Mouse (Mus musculus) neural tube, embryonic 15.5 days (tissue): ENCODE results near the gene Ttc7b. TPM values are rescaled to one million over a fixed set of nuclear protein-coding genes. Genes with fewer than 3 reads are reported as not detected.

Experiments
- ATAC-seq: fragments of 200-750 bp; cut with Nextera tagmentation; 2 replicates; pipeline ENCODE4 v1.8.0; 2017; ENCODE audit warnings: mild to moderate bottlenecking, moderate TSS enrichment, moderate library complexity; ENCODE audit not compliant: low FRiP score
- H3K27ac ChIP-seq: fragments of 300-500 bp; sonication (generic); replicated peaks from 2 replicates; pipeline ENCODE4 v1.5.1; 2015; ENCODE audit warnings: mild to moderate bottlenecking, inconsistent platforms
- H3K27me3 ChIP-seq: fragments of 300-500 bp; sonication (generic); replicated peaks from 2 replicates; pipeline ENCODE4 v1.6.1; 2015; ENCODE audit warnings: inconsistent platforms
- H3K36me3 ChIP-seq: fragments of 300-500 bp; sonication (generic); 2 replicates; pipeline ENCODE4 v1.6.1; 2015; ENCODE audit warnings: inconsistent platforms
- H3K4me1 ChIP-seq: fragments of 300-500 bp; sonication (generic); 2 replicates; pipeline ENCODE4 v1.6.1; 2015; ENCODE audit warnings: inconsistent platforms
- H3K4me2 ChIP-seq: fragments of 300-500 bp; sonication (generic); 2 replicates; pipeline ENCODE4 v1.6.1; 2015; ENCODE audit warnings: inconsistent platforms, mild to moderate bottlenecking, moderate library complexity
- H3K4me3 ChIP-seq: fragments of 300-500 bp; sonication (generic); replicated peaks from 2 replicates; pipeline ENCODE4 v1.5.1; 2015; ENCODE audit warnings: mild to moderate bottlenecking, inconsistent platforms
- H3K9ac ChIP-seq: fragments of 300-500 bp; sonication (generic); replicated peaks from 2 replicates; pipeline ENCODE4 v1.6.1; 2015; ENCODE audit warnings: mild to moderate bottlenecking, inconsistent platforms
- H3K9me3 ChIP-seq: fragments of 300-500 bp; sonication (generic); replicated peaks from 2 replicates; pipeline ENCODE4 v1.6.1; 2016; ENCODE audit warnings: inconsistent platforms
- WGBS: fragments of 180-500 bp; shearing (Covaris S2); methylation state at CpG from one replicate; pipeline ENCODE4 v1.1.7; 2015; ENCODE audit warnings: mixed read lengths; 5-methylcytosine and 5-hydroxymethylcytosine counted together
- polyA plus RNA-seq: library from polyadenylated mRNA; unstranded; fragments of >200 nt; fragmentation: Nextera tagmentation; extraction: Ambion mirVana; gene quantifications from 2 replicates; pipeline ENCODE4 v1.2.1, GENCODE M21; 2015

Gene Ttc7b
- polyA plus RNA-seq, 1 experiment from 2014 or later, result 10.2 TPM

DNA sequence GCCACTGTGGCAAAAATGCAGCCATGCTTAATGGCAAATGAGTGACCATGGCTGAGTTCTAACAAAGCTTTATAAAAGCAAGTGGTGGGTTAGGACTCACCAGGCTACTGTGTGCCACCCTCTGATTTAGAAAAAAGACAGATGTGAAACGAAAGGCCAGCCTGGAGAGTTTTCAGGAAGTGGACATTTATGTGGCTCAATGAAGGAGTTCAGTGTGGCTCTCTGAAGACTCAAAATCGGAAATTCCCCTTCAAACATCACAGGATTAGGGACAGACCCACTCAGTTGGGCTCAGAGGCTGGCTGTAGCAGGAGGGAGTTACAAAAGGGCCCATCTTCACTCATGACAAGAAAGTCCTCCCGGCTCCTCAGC, 243.1 kb downstream of the Ttc7b start:
- no peaks in the 10 kb centered on the region for H3K36me3 ChIP-seq
- no peak for ATAC-seq
- H3K27ac ChIP-seq, result peak overlapping the region; percentile 34
- no peaks in the 10 kb centered on the region for H3K9me3 ChIP-seq
- no peaks in the 10 kb centered on the region for H3K27me3 ChIP-seq
- H3K4me3 ChIP-seq, result no peak overlapping the region
- H3K4me2 ChIP-seq, result no peak overlapping the region
- H3K4me1 ChIP-seq, result peaks cover 50% of the 10 kb centered on the region
- H3K9ac ChIP-seq, result no peak overlapping the region
- WGBS, result 80% methylated on average over 3 of the region's 3 CpGs

DNA sequence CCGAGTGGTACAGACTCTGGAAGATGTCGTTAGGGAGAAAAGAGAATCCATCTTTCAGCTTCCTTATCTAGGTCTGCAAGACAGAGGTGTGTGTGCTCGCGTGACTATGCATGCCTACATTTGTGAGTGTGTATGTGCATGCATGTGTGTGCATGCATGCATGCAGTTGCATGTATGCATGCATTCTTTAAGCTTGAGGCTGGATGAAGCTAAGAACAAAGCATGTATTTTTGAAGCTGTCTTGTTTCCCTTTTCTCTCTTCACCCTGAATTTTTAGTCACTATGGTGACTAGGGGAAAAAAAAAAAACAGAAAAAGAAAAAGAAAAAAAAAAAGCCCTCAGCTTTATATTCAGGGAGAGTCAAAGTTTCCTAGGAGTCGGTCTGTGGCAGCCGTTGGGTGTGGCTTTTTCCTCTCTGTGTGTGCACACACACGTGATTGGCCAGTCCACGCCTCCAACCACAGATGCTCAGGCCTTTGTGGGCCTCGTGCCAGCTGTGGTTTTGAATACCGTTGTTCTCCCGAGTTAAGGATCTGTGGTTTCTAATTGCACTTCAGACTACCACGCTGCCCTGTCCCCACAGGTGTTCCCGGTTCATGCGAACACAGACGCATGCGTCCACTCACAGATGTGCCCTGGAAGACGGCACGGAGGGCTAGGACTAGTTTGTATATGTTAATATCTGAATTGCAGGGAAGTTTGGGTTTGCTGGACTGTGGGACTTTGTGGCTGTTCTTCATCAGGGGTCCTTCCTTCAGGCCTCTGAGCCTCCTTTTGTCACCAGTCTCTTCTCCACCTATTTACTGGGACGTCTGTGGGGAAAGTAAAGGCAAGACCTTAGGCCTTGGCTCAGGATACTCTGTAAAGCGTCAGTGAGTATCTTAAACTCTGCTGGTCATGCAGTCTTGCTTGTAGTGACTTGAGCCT, 243.8 kb downstream of the Ttc7b start:
- ATAC-seq, result 0 out of 2 replicates have a peak, but pooled peaks have one; percentile 26
- Histone ChIP-seq H3K9me3 (no peaks in the 10 kb centered on the region), H3K4me3 (no peak overlapping the region), H3K27ac (peak overlapping the region; percentile 66), H3K9ac (no peak overlapping the region), H3K4me2 (no peak overlapping the region), H3K27me3 (no peaks in the 10 kb centered on the region), H3K36me3 (no peaks in the 10 kb centered on the region), H3K4me1 (peaks cover 43% of the 10 kb centered on the region)
- WGBS, result 39% methylated on average over 20 of the region's 20 CpGs

DNA sequence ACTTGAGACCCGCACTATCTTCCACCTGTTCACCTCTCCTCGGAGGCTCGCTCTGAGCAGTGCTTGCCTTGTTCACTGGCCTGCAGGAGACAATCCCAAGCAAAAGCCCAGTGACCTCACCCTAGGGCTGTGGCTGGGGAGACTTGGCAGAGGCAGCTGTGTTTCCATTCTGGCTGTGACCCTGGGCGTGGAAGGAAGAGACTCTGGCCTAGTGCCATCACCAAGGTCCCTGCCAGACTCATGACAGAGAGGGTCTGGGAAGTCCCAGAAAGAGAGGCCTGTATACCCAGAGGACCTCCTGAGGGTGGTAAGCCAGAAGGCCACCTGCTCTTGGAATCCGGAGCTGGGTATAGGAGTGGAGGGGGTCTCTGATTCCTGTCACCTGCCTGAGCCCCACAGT, 244.8 kb downstream of the Ttc7b start:
- H3K27me3 ChIP-seq, result no peaks in the 10 kb centered on the region
- no peaks in the 10 kb centered on the region for H3K9me3 ChIP-seq
- H3K4me1 ChIP-seq, result peaks cover 33% of the 10 kb centered on the region
- 0 out of 2 replicates have a peak overlapping the region, but pooled peaks have one; percentile 66 for H3K27ac ChIP-seq
- no peak overlapping the region for H3K4me3 ChIP-seq
- H3K9ac ChIP-seq, result no peak overlapping the region
- no peak overlapping the region for H3K4me2 ChIP-seq
- ATAC-seq, result 0 out of 2 replicates have a peak, but pooled peaks have one; percentile 15
- no peaks in the 10 kb centered on the region for H3K36me3 ChIP-seq
- WGBS, result 63% methylated on average over 5 of the region's 5 CpGs

DNA sequence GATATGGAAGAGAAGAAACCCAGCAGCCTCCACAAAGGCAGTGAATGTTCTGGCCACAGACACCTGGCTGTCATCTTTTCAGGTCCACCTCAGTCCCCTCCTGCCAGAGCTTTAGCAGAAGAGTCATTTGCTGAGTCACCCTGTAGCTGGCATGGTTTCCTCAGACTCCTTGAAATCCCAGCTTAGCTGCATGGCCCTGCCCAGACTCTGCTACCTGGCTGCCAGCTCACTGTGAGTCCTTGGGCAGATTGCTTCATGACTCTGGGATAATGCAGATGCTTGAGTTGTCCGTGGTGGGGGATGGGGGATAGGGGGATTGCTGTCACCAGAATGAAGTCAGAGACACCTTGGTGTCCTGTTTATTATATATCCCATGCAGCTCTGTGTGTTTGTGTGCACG, 247.6 kb downstream of the Ttc7b start:
- WGBS, result 86% methylated on average over 2 of the region's 2 CpGs
- no peak for ATAC-seq
- Histone ChIP-seq H3K4me1 (peaks cover 23% of the 10 kb centered on the region), H3K9me3 (no peaks in the 10 kb centered on the region), H3K27ac (no peak overlapping the region), H3K4me3 (no peak overlapping the region), H3K9ac (no peak overlapping the region), H3K4me2 (no peak overlapping the region), H3K27me3 (no peaks in the 10 kb centered on the region), H3K36me3 (no peaks in the 10 kb centered on the region)

DNA sequence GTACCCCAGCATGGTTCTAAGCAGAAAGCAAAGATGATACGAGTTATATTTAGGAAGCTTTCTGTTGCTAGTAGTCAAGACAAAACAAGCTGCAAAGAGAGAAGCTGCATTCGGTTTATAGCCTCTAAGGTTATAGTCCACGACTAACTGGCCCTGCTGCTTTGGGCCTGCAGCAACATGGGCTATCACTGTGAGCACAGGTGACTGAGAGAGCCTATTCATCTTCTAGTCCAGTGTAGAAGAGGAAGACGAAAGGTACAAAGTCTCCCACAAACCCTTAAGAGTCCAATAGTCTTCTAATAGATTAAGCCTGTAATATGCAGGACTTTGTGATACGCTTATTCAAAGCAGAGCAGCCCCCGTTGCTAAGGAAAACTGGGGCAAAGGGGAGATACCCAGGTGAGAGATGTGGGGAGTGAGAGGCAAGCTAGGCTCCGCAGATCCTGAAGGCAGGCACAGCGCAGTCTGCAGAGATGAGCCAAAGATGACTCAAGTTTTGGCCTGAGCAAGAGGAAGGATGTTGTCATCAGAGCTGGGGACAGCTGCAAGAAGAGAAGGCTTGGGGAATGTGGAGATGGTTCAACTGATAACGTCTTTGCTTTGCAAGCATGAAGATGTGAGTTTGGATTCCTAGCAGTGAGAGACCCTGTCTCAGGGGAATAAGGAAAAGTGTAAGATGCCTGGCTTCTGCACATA, 250.5 kb downstream of the Ttc7b start:
- H3K27ac ChIP-seq, result no peak overlapping the region
- H3K27me3 ChIP-seq, result no peaks in the 10 kb centered on the region
- H3K4me1 ChIP-seq, result peaks cover 16% of the 10 kb centered on the region
- H3K4me3 ChIP-seq, result no peak overlapping the region
- no peaks in the 10 kb centered on the region for H3K36me3 ChIP-seq
- H3K4me2 ChIP-seq, result no peak overlapping the region
- WGBS, result 83% methylated on average over 9 of the region's 9 CpGs
- no peak overlapping the region for H3K9ac ChIP-seq
- no peaks in the 10 kb centered on the region for H3K9me3 ChIP-seq
- no peak for ATAC-seq

GRCm38 (mm10) chr12:100268011-100268410, 252.6 kb downstream of the Ttc7b start:
- Histone ChIP-seq H3K4me1 (peaks cover 20% of the 10 kb centered on the region), H3K9me3 (no peaks in the 10 kb centered on the region), H3K4me3 (no peak overlapping the region), H3K9ac (no peak overlapping the region), H3K4me2 (no peak overlapping the region), H3K27ac (no peak overlapping the region), H3K27me3 (no peaks in the 10 kb centered on the region; the same call in 1 of the 2 replicates), H3K36me3 (no peaks in the 10 kb centered on the region)
- no peak for ATAC-seq
- 18% methylated on average over 6 of the region's 6 CpGs for WGBS

DNA sequence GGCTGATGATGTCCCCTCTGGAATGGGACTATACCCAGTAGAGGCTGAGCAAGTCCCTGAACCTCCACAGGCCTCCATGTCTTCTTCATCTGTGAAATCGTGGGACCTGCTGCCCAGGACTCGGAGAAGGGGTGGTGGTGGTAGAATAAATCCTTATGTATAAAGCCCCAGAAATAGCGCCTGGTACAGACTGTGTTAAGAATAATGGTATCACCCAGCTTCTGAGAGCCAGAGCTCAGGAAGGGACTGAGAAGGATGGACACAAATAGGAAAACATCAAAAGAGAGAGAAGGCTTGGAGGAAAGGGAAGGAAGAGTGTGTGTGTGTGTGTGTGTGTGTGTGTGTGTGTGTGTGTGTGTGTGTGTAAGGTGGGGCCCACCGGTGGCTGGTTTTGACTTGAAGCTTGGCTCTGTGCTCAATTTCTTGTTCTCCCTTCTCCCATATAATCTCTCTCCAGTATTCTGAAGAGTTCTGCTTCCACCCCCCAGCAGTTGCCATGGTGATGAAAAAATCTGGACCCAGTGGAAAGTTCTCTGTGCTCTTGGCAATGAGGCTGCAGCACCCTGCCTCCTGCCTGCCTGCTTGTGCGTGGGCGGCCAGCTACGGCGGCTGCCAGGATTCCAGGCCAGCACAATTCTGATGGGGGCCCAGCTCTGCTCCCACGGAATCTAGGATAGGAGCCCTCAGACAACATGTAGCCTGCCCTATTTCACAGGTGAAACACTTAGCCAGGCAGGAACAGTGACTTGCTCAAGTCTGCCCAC, 254.9 kb downstream of the Ttc7b start:
- H3K4me3 ChIP-seq, result no peak overlapping the region
- H3K4me2 ChIP-seq, result no peak overlapping the region
- no peaks in the 10 kb centered on the region for H3K36me3 ChIP-seq
- ATAC-seq, result peak; percentile 82
- peak overlapping the region; percentile 65 for H3K27ac ChIP-seq
- H3K27me3 ChIP-seq, result no peaks in the 10 kb centered on the region; the same call in 1 of the 2 replicates
- H3K9me3 ChIP-seq, result no peaks in the 10 kb centered on the region
- H3K9ac ChIP-seq, result no peak overlapping the region
- peaks cover 20% of the 10 kb centered on the region for H3K4me1 ChIP-seq
- WGBS, result 49% methylated on average over 9 of the region's 9 CpGs

DNA sequence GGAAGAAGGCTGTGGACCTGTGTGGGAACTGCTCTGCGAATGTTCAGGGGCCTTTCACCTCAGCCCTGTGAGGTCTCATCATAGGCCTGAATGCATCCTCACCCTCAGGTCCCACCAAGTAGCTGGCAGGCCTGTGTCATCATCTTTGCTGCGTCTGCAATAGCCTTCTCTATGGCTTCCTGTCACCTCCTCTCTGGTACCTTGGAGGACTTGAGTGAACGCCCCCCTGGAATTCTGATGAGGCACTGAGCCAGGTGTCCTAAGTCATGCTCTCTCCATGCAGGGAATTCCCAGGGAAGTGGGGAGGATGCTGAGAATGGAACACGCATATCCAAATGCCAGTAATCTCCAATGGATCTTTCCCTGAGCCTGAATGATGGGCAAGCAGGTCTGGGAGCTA, 255.7 kb downstream of the Ttc7b start:
- no peak overlapping the region for H3K4me3 ChIP-seq
- 80% methylated on average over 4 of the region's 4 CpGs for WGBS
- H3K36me3 ChIP-seq, result no peaks in the 10 kb centered on the region
- no peaks in the 10 kb centered on the region for H3K9me3 ChIP-seq
- peaks cover 20% of the 10 kb centered on the region for H3K4me1 ChIP-seq
- H3K9ac ChIP-seq, result no peak overlapping the region
- no peaks in the 10 kb centered on the region; the same call in 1 of the 2 replicates for H3K27me3 ChIP-seq
- H3K27ac ChIP-seq, result no peak overlapping the region
- no peak for ATAC-seq
- H3K4me2 ChIP-seq, result no peak overlapping the region

- peaks cover 20% of the 10 kb centered on the region for H3K4me1 ChIP-seq
- H3K9ac ChIP-seq, result no peak overlapping the region
- ATAC-seq, result no peak
- H3K27me3 ChIP-seq, result no peaks in the 10 kb centered on the region; the same call in 1 of the 2 replicates
- 71% methylated on average over 6 of the region's 6 CpGs for whole genome bisulfite sequencing
- H3K9me3 ChIP-seq, result no peaks in the 10 kb centered on the region
- no peak overlapping the region for H3K27ac ChIP-seq
- no peak overlapping the region for H3K4me2 ChIP-seq
- no peak overlapping the region for H3K4me3 ChIP-seq
- no peaks in the 10 kb centered on the region for H3K36me3 ChIP-seq
Measured at GRCm38 (mm10) chr12:100262846-100263245, 257.8 kb downstream of the Ttc7b start.

DNA sequence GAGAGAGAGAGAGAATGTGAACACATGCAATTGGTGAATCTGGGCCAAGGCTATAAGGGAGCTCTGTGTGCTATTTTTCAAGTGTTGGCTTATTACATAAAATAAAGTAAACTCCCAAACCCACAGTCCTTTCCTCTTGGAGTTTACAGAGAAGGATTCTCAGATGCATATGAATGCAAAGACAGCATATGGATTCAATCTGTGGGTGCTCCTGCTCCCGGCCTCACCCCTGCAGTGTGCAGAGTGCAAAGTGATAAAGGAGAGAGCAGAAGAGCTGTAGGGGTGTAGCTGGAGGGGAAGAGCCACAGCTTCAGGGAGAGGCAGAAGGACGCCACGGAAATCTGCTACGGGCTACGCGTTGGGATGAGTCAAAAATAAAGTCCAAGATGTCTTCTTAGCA, 258.9 kb downstream of the Ttc7b start:
- no peaks in the 10 kb centered on the region; the same call in 1 of the 2 replicates for H3K27me3 ChIP-seq
- H3K9ac ChIP-seq, result no peak overlapping the region
- no peak overlapping the region for H3K4me2 ChIP-seq
- 93% methylated on average over 6 of the region's 6 CpGs for WGBS
- H3K4me1 ChIP-seq, result peaks cover 20% of the 10 kb centered on the region
- H3K27ac ChIP-seq, result no peak overlapping the region
- no peak overlapping the region for H3K4me3 ChIP-seq
- no peaks in the 10 kb centered on the region for H3K9me3 ChIP-seq
- no peaks in the 10 kb centered on the region for H3K36me3 ChIP-seq
- ATAC-seq, result no peak

DNA sequence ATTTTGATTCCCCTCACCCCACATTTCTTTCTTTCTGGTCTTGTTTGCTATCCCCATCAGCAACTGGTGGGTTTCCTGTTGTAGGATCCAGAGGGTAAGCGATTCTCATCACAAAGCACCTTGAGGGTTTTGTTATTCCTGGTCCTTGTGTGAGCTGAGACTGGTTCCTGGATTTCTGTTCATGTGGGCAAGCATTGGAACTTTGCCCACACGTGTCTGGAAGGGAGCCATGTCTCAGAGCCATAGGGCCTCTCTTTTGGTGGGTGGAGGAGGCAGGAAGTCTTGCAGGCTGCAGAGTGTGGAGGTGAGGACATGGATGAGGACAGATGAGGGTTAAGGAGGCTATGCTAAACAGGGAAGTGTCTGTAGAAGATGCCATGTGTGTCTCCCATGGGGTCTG, 260.5 kb downstream of the Ttc7b start:
- Histone ChIP-seq H3K4me3 (no peak overlapping the region), H3K9me3 (no peaks in the 10 kb centered on the region), H3K9ac (no peak overlapping the region), H3K36me3 (no peaks in the 10 kb centered on the region), H3K4me2 (no peak overlapping the region), H3K4me1 (peaks cover 4% of the 10 kb centered on the region), H3K27me3 (no peaks in the 10 kb centered on the region; the same call in 1 of the 2 replicates), H3K27ac (no peak overlapping the region)
- WGBS, result 82% methylated on average over 2 of the region's 2 CpGs
- no peak for ATAC-seq
